Mouse (Mus musculus): Measurements from ENCODE around the gene Tomm7. TPM values are rescaled to one million over a fixed set of nuclear protein-coding genes. Genes with fewer than 3 reads are reported as not detected.

The Tomm7 gene
- total and polyA plus RNA-seq, 3 experiments, result 52.1 to 110 (median 105) TPM

DNA sequence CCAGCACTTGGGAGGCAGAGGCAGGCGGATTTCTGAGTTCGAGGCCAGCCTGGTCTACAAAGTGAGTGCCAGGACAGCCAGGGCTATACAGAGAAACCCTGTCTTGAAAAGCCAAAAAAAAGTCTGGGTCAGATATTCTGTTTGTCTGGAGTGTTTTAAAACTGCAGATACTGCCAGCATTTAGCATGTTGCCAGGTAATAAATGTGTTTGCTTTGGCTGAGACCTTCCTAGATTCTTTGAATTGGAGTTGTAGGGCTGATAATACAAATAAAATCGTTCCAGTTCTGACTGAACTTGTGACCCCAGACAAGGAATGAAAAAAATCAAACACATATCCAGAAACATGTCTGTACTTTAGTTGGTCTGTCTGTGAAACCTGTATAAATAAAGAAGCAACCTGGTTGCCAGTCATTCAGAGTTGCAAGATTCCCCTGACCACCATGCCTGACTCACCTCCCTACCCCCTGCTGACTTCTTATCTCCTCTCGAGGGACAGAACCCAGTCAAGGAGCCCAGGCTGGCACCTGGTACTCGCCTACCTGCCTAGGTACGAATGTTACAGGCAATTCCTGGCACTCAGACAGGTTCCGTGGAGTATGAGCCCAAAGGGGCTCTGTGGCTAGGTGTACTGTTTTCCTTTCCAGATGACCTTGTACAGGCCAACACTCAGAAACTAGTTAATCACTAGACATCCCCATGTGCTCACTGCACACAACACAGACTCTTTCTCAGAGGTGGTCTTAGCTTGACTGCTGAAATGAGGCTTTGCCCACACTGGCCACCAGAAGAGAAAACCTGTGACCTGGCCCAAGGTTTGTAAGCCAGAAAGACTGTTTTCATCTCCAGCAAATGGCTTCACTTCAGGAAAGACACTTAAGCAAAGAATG lies 19.4 kb upstream of the Tomm7 start:
- DNase-seq, result no peak
- peaks cover 10% of the 10 kb centered on the region for H3K4me1 ChIP-seq (ENCODE audit: control insufficient read depth, insufficient read depth, low read length)
- H3K27me3 ChIP-seq (ENCODE audit: control insufficient read depth, insufficient read depth, low read length), result no peaks in the 10 kb centered on the region
- no peak overlapping the region for H3K4me3 ChIP-seq
- H3K79me2 ChIP-seq (replicated peaks; ENCODE audit: control insufficient read depth, insufficient read depth, low read length), result no peaks in the 10 kb centered on the region
- 66% methylated on average over 7 of the region's 7 CpGs for WGBS
- TF ChIP-seq CTCF (IDR thresholded peaks at IDR 0.05) (no peak), POLR2A (IDR thresholded peaks at IDR 0.05; ENCODE audit: insufficient read depth, low read depth, low read length) (no peak), EP300 (IDR thresholded peaks at IDR 0.05; ENCODE audit: insufficient read depth, low read depth, low read length) (no peak)
- no peak overlapping the region for H3K9ac ChIP-seq (ENCODE audit: low read depth, low read length)
- intact Hi-C loops (cut with DNase I), result no loop called here
- H3K36me3 ChIP-seq (ENCODE audit: control insufficient read depth, insufficient read depth, low read length), result no peaks in the 10 kb centered on the region
- no peak overlapping the region for H3K27ac ChIP-seq

DNA sequence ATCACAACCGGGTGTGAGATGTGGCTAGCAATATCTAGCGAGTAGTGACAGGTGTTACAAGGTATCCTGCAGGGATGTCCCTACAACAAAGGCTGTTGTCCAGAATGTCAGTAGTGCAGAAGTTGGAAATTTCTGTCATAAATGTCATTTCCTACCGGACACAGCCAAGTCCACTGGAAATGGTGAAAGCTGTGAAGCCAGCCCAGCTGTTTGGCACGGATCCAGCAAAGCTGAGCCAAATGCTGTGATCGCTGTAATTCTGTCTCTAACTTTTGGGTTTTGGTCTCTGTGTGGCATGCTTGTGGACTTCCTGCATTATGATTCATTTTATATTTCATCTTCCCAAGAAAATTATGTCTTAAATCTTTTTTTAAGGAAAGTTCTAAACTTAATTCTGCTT lies 18.3 kb upstream of the Tomm7 start:
- H3K9ac ChIP-seq (ENCODE audit: low read depth, low read length), result no peak overlapping the region
- no peaks in the 10 kb centered on the region for H3K27me3 ChIP-seq (ENCODE audit: control insufficient read depth, insufficient read depth, low read length)
- H3K4me1 ChIP-seq (ENCODE audit: control insufficient read depth, insufficient read depth, low read length), result peaks cover 10% of the 10 kb centered on the region
- DNase-seq, result peak; percentile 76 to 81
- no peak overlapping the region for H3K4me3 ChIP-seq
- WGBS, result 26% methylated on average over 5 of the region's 5 CpGs
- H3K27ac ChIP-seq, result no peak overlapping the region
- TF ChIP-seq EP300 (IDR thresholded peaks at IDR 0.05; ENCODE audit: insufficient read depth, low read depth, low read length) (no peak), POLR2A (IDR thresholded peaks at IDR 0.05; ENCODE audit: insufficient read depth, low read depth, low read length) (no peak), CTCF (IDR thresholded peaks at IDR 0.05) (no peak)
- H3K79me2 ChIP-seq (replicated peaks; ENCODE audit: control insufficient read depth, insufficient read depth, low read length), result no peaks in the 10 kb centered on the region
- no peaks in the 10 kb centered on the region for H3K36me3 ChIP-seq (ENCODE audit: control insufficient read depth, insufficient read depth, low read length)
- intact Hi-C loops (cut with DNase I), result no loop called here

DNA sequence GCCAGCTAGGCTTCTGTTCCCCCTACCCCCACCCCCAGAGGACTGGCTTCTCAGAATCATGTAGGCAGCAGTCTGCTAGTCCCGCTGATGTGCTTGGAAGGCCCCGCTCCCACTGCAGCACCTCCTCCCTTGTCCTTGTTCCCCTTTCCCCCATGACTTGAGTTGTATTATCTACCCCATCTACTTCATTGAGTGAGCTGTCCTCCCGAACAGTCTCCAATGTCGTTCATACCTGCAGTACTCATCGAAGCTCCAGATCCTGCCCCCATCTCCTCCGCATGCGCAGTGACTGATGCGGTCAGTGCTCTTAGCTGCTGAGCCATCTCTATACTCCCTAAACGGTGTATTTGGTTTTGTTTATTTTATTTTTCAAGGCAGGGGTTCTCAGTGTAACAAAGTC lies 17.8 kb upstream of the Tomm7 start:
- WGBS, result 91% methylated on average over 9 of the region's 9 CpGs
- no peak for DNase-seq
- Histone ChIP-seq H3K79me2 (replicated peaks; ENCODE audit: control insufficient read depth, insufficient read depth, low read length) (no peaks in the 10 kb centered on the region), H3K27ac (no peak overlapping the region), H3K4me3 (no peak overlapping the region), H3K4me1 (ENCODE audit: control insufficient read depth, insufficient read depth, low read length) (peaks cover 10% of the 10 kb centered on the region), H3K36me3 (ENCODE audit: control insufficient read depth, insufficient read depth, low read length) (no peaks in the 10 kb centered on the region), H3K27me3 (ENCODE audit: control insufficient read depth, insufficient read depth, low read length) (no peaks in the 10 kb centered on the region), H3K9ac (ENCODE audit: low read depth, low read length) (no peak overlapping the region)
- intact Hi-C loops (cut with DNase I), result no loop called here
- TF ChIP-seq CTCF (IDR thresholded peaks at IDR 0.05), result no peak
- no peak for TF ChIP-seq POLR2A (IDR thresholded peaks at IDR 0.05; ENCODE audit: insufficient read depth, low read depth, low read length)
- no peak for TF ChIP-seq EP300 (IDR thresholded peaks at IDR 0.05; ENCODE audit: insufficient read depth, low read depth, low read length)

DNA sequence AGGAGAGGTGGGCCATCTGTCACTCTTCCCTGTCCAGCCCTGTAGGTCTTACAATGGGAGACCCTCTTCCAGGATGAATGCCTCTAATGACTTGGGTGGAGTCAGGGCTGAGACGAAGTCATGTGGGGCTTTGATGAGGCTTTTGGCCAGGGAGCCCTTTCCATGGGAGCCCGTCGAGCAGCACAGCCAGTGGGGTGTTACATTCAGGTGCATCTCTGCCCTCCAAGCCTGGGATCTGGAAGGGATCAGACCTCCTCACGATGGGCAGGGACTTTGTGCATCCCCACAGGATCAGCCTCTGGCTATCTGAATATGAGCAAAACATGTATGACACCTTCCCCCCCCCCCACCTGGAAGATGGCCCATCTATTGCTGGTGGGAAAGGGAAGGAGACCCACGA lies 15.9 kb upstream of the Tomm7 start:
- DNase-seq, result no peak
- H3K9ac ChIP-seq (ENCODE audit: low read depth, low read length), result no peak overlapping the region
- no peak overlapping the region for H3K4me3 ChIP-seq
- no peaks in the 10 kb centered on the region for H3K79me2 ChIP-seq (replicated peaks; ENCODE audit: control insufficient read depth, insufficient read depth, low read length)
- peaks cover 10% of the 10 kb centered on the region for H3K4me1 ChIP-seq (ENCODE audit: control insufficient read depth, insufficient read depth, low read length)
- H3K27ac ChIP-seq, result no peak overlapping the region
- H3K27me3 ChIP-seq (ENCODE audit: control insufficient read depth, insufficient read depth, low read length), result no peaks in the 10 kb centered on the region
- intact Hi-C loops (cut with DNase I), result no loop called here
- no peaks in the 10 kb centered on the region for H3K36me3 ChIP-seq (ENCODE audit: control insufficient read depth, insufficient read depth, low read length)
- TF ChIP-seq POLR2A (IDR thresholded peaks at IDR 0.05; ENCODE audit: insufficient read depth, low read depth, low read length) (no peak), EP300 (IDR thresholded peaks at IDR 0.05; ENCODE audit: insufficient read depth, low read depth, low read length) (no peak), CTCF (IDR thresholded peaks at IDR 0.05) (no peak)
- WGBS, result 90% methylated on average over 5 of the region's 5 CpGs

DNA sequence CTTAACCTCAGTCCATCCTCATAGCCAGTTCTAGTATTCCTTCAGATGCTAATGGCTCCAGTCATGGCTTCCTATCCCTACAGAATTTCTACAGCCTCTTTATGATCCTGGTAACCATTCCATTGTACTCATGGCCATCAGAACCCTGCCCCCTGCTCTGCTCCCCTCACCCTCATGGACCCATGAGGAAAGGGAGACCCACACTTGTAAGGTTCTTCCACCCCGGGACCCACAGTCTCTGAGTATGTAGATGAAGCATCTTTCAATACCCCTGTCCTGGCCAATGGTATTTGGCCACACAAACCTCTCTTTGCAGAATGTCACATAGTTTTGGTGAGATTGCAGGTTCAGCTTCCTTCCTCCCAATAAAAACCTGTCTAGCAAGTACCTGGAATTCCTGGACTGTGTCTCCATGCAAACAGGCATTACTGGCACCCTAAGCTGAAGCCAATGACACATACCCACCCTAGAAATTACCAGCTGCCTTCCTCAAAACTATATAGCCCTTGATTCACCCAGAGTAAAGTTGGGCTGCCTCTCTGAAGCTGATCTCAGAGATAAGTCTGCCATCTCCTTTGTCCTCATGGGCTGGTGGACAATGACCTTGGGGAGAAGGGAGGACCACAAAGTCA lies 15.2 kb upstream of the Tomm7 start:
- no peak overlapping the region for H3K9ac ChIP-seq (ENCODE audit: low read depth, low read length)
- DNase-seq, result no peak
- H3K4me3 ChIP-seq, result no peak overlapping the region
- 89% methylated on average over 1 of the region's 1 CpGs for WGBS
- TF ChIP-seq CTCF (IDR thresholded peaks at IDR 0.05) (no peak), POLR2A (IDR thresholded peaks at IDR 0.05; ENCODE audit: insufficient read depth, low read depth, low read length) (no peak), EP300 (IDR thresholded peaks at IDR 0.05; ENCODE audit: insufficient read depth, low read depth, low read length) (no peak)
- H3K27me3 ChIP-seq (ENCODE audit: control insufficient read depth, insufficient read depth, low read length), result no peaks in the 10 kb centered on the region
- H3K27ac ChIP-seq, result no peak overlapping the region
- H3K36me3 ChIP-seq (ENCODE audit: control insufficient read depth, insufficient read depth, low read length), result no peaks in the 10 kb centered on the region
- H3K4me1 ChIP-seq (ENCODE audit: control insufficient read depth, insufficient read depth, low read length), result peaks cover 9% of the 10 kb centered on the region
- intact Hi-C loops (cut with DNase I), result no loop called here
- H3K79me2 ChIP-seq (replicated peaks; ENCODE audit: control insufficient read depth, insufficient read depth, low read length), result no peaks in the 10 kb centered on the region

DNA sequence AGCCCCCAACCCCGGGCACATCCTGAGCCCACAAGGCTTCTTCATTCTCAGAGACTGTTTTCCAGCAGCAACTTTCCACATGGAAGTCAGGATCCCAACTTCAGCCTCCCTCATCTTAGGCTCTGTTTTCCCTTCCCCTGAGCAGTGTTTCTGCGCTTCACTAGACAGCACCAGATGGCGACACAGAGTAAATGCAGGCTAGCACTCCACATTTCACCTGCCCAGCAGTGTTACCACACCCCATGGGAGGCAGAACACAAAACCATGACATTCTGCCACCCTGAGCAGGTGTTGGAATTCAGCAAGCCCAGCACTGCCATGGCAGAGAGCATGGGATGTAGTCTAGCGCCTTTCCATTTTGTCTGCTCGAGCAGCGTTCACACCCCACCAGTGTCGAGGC lies 14.7 kb upstream of the Tomm7 start:
- H3K4me3 ChIP-seq, result no peak overlapping the region
- no peaks in the 10 kb centered on the region for H3K36me3 ChIP-seq (ENCODE audit: control insufficient read depth, insufficient read depth, low read length)
- peak; percentile 50 for TF ChIP-seq CTCF (IDR thresholded peaks at IDR 0.05)
- TF ChIP-seq EP300 (IDR thresholded peaks at IDR 0.05; ENCODE audit: insufficient read depth, low read depth, low read length), result no peak
- DNase-seq, result no peak
- no peak overlapping the region for H3K27ac ChIP-seq
- WGBS, result 83% methylated on average over 7 of the region's 7 CpGs
- intact Hi-C loops (cut with DNase I), result no loop called here
- no peaks in the 10 kb centered on the region for H3K27me3 ChIP-seq (ENCODE audit: control insufficient read depth, insufficient read depth, low read length)
- H3K79me2 ChIP-seq (replicated peaks; ENCODE audit: control insufficient read depth, insufficient read depth, low read length), result no peaks in the 10 kb centered on the region
- H3K9ac ChIP-seq (ENCODE audit: low read depth, low read length), result no peak overlapping the region
- peaks cover 7% of the 10 kb centered on the region for H3K4me1 ChIP-seq (ENCODE audit: control insufficient read depth, insufficient read depth, low read length)

Measured in heart, adult 2 months (tissue).